Mouse (Mus musculus) heart, adult 2 months (tissue): ENCODE measurements around the gene Rptn.

Experiments used
- CTCF ChIP-seq: fragments of 200-600 bp; IDR thresholded peaks from 2 replicates; pipeline ENCODE4 v1.8.1; 2022; ENCODE audit warnings: antibody characterized with exemption, mild to moderate bottlenecking, moderate library complexity
- POLR2A ChIP-seq: fragments of 200-500 bp; IDR thresholded peaks from 2 replicates; pipeline ENCODE4 v1.6.1; 2011; ENCODE audit warnings: mild to moderate bottlenecking, low read depth, low read length, control low read depth; ENCODE audit not compliant: insufficient read depth

DNA sequence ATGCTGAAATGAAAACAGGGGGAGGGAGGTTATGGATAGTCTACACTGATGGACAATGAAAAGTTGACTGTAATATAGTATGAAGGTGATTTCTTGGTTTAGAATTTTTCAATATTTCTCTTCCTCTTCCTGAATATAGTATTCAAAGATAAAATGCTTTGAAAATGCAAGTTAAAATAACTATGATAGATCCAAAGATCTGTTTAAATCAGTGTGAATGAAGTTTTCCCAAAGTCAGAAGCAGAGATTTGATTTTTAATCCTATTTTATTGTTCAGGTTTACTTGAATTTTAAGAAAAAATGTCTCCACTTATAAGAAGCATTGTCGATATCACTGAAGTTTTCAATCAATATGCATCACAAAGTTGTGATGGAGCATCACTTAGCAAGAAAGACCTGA, 48.5 kb downstream of the Rptn start, which contains the start of gene Tchh:
- TF ChIP-seq CTCF (no peak), POLR2A (no peak)
